Comparison of ENCODE assay signal across 10 mouse cellular contexts in the genomic region with DNA sequence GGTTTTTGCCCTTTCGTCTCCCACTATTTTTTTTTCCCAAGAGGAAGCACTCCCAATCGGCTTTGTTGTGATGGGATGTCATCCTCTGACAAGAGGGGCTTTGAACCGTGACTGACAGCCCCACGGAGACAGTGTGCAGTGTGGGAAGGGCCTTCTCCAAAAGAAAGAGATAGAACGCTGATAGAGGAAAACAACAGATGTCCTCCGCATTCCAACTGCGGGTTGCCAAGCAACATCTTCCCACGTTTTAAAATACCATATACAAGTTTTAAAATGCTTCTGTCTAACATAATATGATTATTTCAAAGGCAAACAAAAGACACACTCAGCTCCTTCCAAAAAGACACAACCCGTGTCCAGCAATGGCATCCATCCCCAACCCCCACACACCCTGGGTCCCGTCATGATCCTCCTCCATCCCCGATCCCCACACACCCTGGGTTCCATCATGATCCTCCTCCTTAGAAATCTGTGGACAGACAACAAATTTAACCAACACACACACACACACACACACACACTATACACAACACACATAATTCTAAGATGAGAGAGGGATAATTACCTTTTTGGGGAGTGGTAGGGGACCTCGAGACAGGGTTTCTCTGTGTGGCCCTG. TPM values are rescaled to one million over a fixed set of nuclear protein-coding genes. Genes with fewer than 3 reads are reported as not detected.
A peak's percentile ranks its signal among the peaks of the same experiment; 100 is the strongest.
DNase-seq lines count a peak whose midpoint lies in the region; TF ChIP-seq lines count a peak whose summit lies in the region.
"Had no signal": no experiment of that assay in that cellular context is flagged by ENCODE, and none has a peak within 500 bp of the region (broad histone marks: within the 10 kb centered on the region; RNA-seq: fewer than 3 reads in every experiment).

No protein-coding gene starts in this region.

- no peak for TF ChIP-seq CTCF in cerebellum, adult 2 months (IDR thresholded peaks at IDR 0.05; ENCODE audit: borderline replicate concordance, insufficient read depth, low read depth, low read length)

- H3K4me1 ChIP-seq in cerebellum, adult 2 months (ENCODE audit: control insufficient read depth, insufficient read depth, low read length), result no peaks in the 10 kb centered on the region
- H3K4me1 ChIP-seq: embryonic facial prominence, embryonic 13.5 days had no signal

- TF ChIP-seq POLR2A in cerebellum, adult 2 months (IDR thresholded peaks at IDR 0.05; ENCODE audit: borderline replicate concordance, insufficient read depth, low read length), result no peak

- 21% methylated on average over 12 of the region's 12 CpGs for WGBS in cerebellum, adult 2 months

- H3K4me3 ChIP-seq in cerebellum, adult 2 months (replicated peaks; ENCODE audit: insufficient read depth, low read depth, low read length), result no peak overlapping the region
- H3K4me3 ChIP-seq: embryonic facial prominence, embryonic 13.5 days had no signal

- H3K27me3 ChIP-seq in cerebellum, adult 2 months (ENCODE audit: control insufficient read depth, insufficient read depth, low read length), result no peaks in the 10 kb centered on the region
- H3K27me3 ChIP-seq: embryonic facial prominence, embryonic 13.5 days had no signal

- no peak overlapping the region for H3K27ac ChIP-seq in cerebellum, adult 2 months (ENCODE audit: insufficient read depth, low read length)
- H3K27ac ChIP-seq: embryonic facial prominence, embryonic 13.5 days had no signal

- peak; percentile 74 for DNase-seq in layer of hippocampus, adult 11-12 months (ENCODE audit: low spot score)
- no peak for DNase-seq in layer of hippocampus, adult 9-10 months (ENCODE audit: low spot score)
- DNase-seq in frontal cortex, postnatal 36 days (ENCODE audit: low spot score in 2 of 2), result peak; percentile 54 to 68
- DNase-seq in layer of hippocampus, postnatal 36 days, result peak; percentile 67 to 74
- peak; percentile 55 for DNase-seq in right cerebral cortex, postnatal 25 days
- no peak for DNase-seq in cerebellum, adult 2 months
- DNase-seq in kidney, postnatal 25 days, result no peak
- DNase-seq in heart, postnatal 4 days, result no peak
- DNase-seq: heart, adult 18-20 months had no signal

RNA-seq across cellular contexts. Expression of gene Cap1, which starts 23.8 kb away (rescaled TPM):
- total RNA-seq in layer of hippocampus, postnatal 36 days (2021), result 100 to 1,000 TPM; 305 to 314 TPM
- polyA plus RNA-seq in cerebellum, adult 2 months (2012; rRNA removed), result 82.1 and 89.7 TPM in 2 replicates
- 10 to 100 TPM; 88.9 to 90.8 TPM for total RNA-seq in heart, postnatal 4 days (2021)

RNA-seq across cellular contexts. Expression of gene Mfsd2a, which starts 51.3 kb away (rescaled TPM):
- 10 to 100 TPM; 34.0 to 52.7 TPM for total RNA-seq in layer of hippocampus, postnatal 36 days (2021)
- polyA plus RNA-seq in cerebellum, adult 2 months (2012; rRNA removed), result 32.9 and 34.4 TPM in 2 replicates
- total RNA-seq in heart, postnatal 4 days (2021), result under 1 TPM; 0.14 to 0.20 TPM

Comparison
In these comparisons a context has a peak if more than half of its experiments do, and no peak if none do; other contexts are left out.
1. DNase-seq: peak in layer of hippocampus, adult 11-12 months (single experiment), frontal cortex, postnatal 36 days (2 of 2), layer of hippocampus, postnatal 36 days (2 of 2) and right cerebral cortex, postnatal 25 days (single experiment); none in layer of hippocampus, adult 9-10 months (single experiment), cerebellum, adult 2 months (0 of 2), kidney, postnatal 25 days (0 of 2) and heart, postnatal 4 days (single experiment).
2. RNA of gene Mfsd2a, which starts 51.3 kb away (total RNA-seq): 34.0 to 52.7 TPM in layer of hippocampus, postnatal 36 days; 0.14 to 0.20 TPM in heart, postnatal 4 days; every median in the first group is over 10 times any median in the second.